Mouse (Mus musculus) layer of hippocampus, adult 18-20 months (tissue): Measurements from ENCODE around the gene Rab4b. TPM values are rescaled to one million over a fixed set of nuclear protein-coding genes. Genes with fewer than 3 reads are reported as not detected.

Experiments
- DNase-seq, 2 experiments: peaks; one replicate each; pipeline ENCODE4 v3.0.0; 2022; ENCODE audit warnings: low spot score in 2 of 2
- long read RNA-seq: library from polyadenylated mRNA; stranded (forward); transcript quantifications from one replicate; pipeline ENCODE4 v2.0.0, GENCODE M21; 2021
- total RNA-seq, 2 experiments: library from RNA; stranded (reverse); gene quantifications; 2 replicates each; pipeline ENCODE4 v1.2.3; 2021

Gene Rab4b
- total RNA-seq = 10 to 100 TPM; 88.4 to 94.7 TPM
- long read RNA-seq, transcript Rab4b-201 (8 exons, 1,192 nt) = major isoform, 70 of 83 reads
- long read RNA-seq, partial matches to known transcripts = 4 of 83 reads
- long read RNA-seq, other reads (novel, unspliced or antisense) = 8 of 83 reads

DNA sequence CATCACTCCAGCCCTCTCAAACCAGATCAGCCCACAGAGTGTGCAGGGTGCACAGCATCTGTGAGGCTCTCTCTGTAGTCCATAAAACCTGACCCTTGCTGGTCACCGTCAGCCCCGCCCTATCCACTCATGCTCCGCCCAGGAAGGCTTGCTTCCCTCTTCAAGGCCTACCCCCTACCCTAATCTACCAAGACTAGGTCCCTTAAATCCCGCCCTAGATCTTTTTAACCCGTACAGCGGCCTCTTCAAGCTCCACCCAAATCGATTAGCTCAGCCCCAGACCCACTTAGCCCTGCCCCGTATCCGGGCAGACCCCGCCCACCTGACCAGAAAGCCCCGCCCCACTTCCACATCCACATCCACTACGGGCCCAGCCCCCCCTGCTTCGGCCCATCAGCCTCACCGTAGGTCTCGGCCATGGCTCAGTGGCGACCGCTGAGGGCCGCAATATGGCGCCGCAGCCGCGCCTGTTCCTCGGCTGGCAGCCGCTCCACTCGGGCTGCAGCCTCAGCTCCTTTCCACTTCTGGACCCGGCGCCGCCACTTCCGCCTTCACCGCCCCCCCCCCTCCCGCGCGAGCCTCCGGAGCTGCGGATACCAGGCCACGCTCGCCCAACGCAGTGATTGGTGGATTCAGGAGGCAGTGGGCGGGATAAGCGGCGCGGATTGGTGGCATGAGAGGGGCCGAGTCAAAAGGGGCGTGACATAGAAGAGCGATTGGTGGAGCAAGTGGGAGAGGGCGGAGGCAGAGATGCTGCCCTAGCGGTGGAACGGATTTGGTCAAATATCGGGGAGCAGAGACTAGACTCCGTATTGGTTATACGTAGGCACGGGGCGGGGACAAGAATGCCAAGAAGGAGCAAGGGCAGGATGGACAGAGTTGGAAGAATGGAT is at the start of gene Rab4b:
Rab4b (minus strand) TSS at position 573 of the 893 bp plus-strand sequence.
- peak; percentile 99 to 100 for DNase-seq

DNA sequence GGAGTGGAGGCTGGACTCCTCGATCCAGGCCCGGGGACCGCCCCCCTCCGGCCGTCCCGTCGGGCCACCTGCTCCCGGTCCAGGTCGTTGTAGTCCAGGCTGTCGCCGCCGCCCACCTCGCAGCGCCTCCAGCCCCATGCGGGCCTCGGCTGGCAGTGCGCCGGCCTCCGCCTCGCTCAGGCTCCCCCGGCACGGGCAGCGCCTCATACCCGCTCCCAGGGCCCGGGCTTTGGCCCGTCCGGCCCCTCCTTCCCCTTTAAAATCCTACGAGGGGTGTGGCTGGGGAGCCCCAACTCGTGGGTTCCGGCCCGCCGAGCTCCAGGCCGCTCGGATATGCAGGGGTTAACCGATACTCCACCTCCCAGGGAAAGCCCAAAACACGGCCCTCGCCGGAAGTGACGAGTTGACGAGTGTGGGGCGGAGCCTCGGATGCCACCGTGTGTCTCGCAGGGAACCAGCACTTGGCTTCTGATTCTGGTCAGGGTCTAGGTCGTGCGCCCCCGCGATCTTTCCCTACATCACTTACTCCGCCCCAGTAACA is 49.7 kb upstream of the Rab4b start, which contains the start of gene Itpkc:
Itpkc (minus strand) TSS at position 381 of the 541 bp plus-strand sequence.
- peak; percentile 87 to 93 for DNase-seq

- no peak for DNase-seq
Observed at GRCm38 (mm10) chr7:27227676-27228075, 49.0 kb upstream of the Rab4b start.

DNA sequence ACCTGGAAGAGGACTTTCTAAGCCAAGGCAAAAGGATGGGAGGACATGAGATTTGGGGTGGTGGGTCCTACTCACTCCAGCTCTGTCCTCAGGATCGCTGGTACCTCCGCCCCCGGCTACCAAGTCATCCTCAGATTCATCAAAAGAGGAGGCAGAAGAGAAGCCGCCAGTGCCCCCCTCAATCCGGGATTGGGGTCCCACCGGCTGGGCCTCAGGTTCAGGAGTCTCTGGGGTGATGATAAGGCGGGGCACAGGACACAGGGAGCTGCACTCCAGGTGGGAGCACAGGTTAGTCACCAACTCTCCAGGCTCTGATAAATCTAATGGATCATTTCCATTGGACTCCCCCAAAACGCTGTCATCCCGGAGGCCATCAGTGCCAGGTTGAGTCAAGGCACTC is 48.6 kb upstream of the Rab4b start:
- DNase-seq = no peak

- peak in 1 of 2 experiments; percentile 38 for DNase-seq
Observed at GRCm38 (mm10) chr7:27224877-27225575, 46.3 kb upstream of the Rab4b start.

DNA sequence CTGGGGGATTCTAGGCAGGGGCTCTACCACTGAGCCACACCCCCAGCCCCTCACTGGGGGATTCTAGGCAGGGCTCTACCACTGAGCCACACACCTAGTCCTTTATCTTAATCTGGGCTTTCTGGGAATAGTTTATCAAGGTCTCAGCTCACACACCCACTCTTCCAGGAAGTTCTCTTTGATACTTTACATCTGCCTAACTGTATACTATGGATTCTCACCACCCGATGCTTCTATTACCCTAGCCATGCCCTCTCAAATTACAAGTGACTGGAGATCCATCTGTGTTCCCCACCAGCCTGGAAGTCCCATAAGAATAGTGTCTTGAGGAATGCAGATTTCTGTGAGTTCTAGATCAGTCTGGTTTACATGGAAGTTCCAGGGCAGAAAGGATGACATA is 43.8 kb upstream of the Rab4b start:
- no peak for DNase-seq

GRCm38 (mm10) chr7:27221939-27222338 is 43.2 kb upstream of the Rab4b start:
- DNase-seq = no peak

- DNase-seq = no peak
Observed at GRCm38 (mm10) chr7:27219937-27220336, 41.2 kb upstream of the Rab4b start.

DNA sequence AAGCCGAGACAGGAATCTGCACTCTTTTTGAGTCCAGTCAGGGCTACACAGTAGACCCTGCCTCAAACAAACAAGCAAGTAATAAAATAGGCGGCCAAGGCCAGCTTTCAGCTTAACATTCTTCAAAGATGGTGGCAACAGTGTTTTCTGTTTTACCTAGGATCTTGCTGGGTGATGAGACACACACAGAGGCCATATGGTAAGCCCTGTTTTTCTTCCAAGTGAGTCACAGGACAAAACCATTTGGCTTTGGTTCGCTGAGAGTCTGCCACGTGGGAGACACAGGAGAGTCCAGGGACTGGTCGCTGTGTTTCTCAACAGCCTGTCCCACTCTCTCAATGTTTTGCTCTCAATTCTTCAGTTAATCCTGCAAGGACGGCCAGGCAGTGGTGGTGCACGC is 39.9 kb upstream of the Rab4b start:
- DNase-seq = peak in 1 of 2 experiments; percentile 63

DNA sequence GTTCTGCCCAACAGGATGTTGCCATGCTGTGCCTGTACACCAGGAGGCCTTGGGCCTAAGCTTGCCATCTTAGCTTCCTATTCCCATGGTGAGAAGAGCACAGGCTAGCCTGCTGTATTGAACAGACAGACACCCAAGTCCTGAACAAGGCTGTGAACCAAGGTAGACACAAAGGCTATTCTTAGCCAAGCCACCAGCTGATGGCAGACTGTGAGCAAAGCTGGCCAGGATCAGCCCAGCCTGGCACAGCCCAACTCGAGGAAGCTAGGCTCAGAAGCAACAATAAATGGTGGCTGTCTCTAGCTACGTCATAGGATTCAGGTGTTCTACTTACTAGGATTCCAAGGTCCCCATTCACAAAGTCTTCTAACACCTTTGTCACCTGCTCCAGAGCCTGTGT is 33.9 kb upstream of the Rab4b start:
- DNase-seq = no peak

GRCm38 (mm10) chr7:27203730-27204449 is 25.2 kb upstream of the Rab4b start:
- no peak for DNase-seq

DNA sequence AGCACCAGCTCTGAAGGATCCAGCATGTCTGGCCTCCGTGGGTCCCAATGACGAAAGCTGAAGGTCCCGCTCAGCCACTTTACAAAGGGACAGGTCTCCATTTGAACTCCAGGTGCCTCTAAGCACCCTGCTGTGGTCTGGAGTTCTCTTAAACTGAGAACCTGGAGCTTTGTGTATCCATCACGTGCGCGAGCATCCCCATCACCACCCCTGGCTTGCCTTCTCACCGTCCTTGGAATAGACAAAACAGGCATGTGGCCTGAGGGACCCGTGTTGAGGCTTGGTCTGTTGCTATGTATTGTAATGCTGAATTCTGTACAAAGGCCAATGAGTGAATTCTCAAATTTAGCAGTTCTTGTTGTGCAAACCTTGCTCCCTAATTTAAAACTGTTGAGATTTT is 20.1 kb upstream of the Rab4b start:
- no peak for DNase-seq

- DNase-seq = no peak
Observed at GRCm38 (mm10) chr7:27198355-27198754, 19.7 kb upstream of the Rab4b start.

DNA sequence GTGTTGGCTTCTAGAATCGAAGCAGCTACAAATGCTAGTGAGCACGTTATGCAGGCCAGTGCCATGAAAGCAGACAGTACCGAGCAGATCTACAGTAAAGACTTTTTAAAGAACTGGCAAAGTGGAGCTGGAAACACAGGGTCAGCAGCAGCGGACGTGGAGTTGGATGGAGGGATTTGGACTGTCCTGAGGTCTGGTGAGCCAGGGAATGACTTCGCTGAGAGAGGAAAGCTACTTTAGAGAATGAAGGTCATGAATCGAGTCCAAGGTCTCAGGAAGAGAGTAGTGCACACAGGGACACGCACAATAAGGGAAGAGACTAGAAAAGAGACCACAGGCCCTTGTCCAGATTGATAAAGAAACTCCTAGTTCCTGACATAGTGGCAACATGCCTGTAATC is 18.9 kb upstream of the Rab4b start:
- no peak for DNase-seq

- no peak for DNase-seq
Observed at GRCm38 (mm10) chr7:27197136-27197535, 18.4 kb upstream of the Rab4b start.

- peak; percentile 98 to 99 for DNase-seq
Observed at GRCm38 (mm10) chr7:27195681-27196611, 17.2 kb upstream of the Rab4b start, which contains the start of the genes BC024978 and Snrpa. TSS of gene BC024978 (plus strand) at chr7:27195781. TSS of gene Snrpa (minus strand) at chr7:27196271.

GRCm38 (mm10) chr7:27193731-27194130 is 15.0 kb upstream of the Rab4b start:
- DNase-seq = no peak

DNA sequence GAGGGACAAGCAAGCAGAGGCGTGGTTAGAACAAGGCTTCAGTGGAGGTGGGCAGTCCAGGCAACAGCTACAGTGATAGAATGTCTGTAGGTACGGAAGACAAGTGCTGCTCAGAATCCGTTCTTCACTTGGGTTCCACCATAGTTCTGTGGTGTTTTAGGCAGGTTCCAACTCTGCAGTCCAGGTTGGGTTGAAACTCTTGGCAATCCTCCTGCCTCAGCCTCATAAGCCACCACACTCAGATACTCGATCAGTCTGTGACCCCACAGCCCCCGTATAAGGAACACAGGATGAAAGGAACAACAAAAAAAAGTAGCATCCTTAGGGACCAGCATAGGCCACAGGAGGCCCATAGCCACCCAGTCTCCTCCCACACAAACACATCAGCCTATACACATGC is 13.7 kb upstream of the Rab4b start:
- DNase-seq = no peak

GRCm38 (mm10) chr7:27189271-27189931 is 10.7 kb upstream of the Rab4b start:
- no peak for DNase-seq
